ENCODE assay signal across 11 mouse cellular contexts in genomic region chr9:56180118-56180781, GRCm38 (mm10). TPM values are rescaled to one million over a fixed set of nuclear protein-coding genes. Genes with fewer than 3 reads are reported as not detected.
DNase-seq lines count a peak whose midpoint lies in the region; ATAC-seq and TF ChIP-seq lines count a peak whose summit lies in the region.
"Had no signal": no experiment of that assay in that cellular context is flagged by ENCODE, and none has a peak within 500 bp of the region (broad histone marks: within the 10 kb centered on the region; RNA-seq: fewer than 3 reads in every experiment).

No protein-coding gene starts in this region.

- ATAC-seq in hindbrain, embryonic 13.5 days (ENCODE audit: low FRiP score), result 0 out of 2 replicates have a peak, but pooled peaks have one; percentile 54
- 0 out of 2 replicates have a peak, but pooled peaks have one; percentile 26 for ATAC-seq in megakaryocyte progenitor cell, adult 5-6 weeks (replicated peaks; ENCODE audit: poor library complexity)

- 26% methylated on average over 8 of the region's 8 CpGs for WGBS in hindbrain, embryonic 13.5 days
- WGBS in hindbrain, embryonic 10.5 days, result 50% methylated on average over 8 of the region's 8 CpGs
- WGBS in limb, embryonic 10.5 days, result 57% methylated on average over 8 of the region's 8 CpGs

- H3K9ac ChIP-seq in hindbrain, embryonic 13.5 days, result no peak overlapping the region

- no peaks in the 10 kb centered on the region for H3K36me3 ChIP-seq in hindbrain, embryonic 13.5 days
- H3K36me3 ChIP-seq in hindbrain, embryonic 10.5 days, result no peaks in the 10 kb centered on the region
- no peaks in the 10 kb centered on the region for H3K36me3 ChIP-seq in E14TG2a.4 (ENCODE audit: insufficient read depth, low read length)
- H3K36me3 ChIP-seq in limb, embryonic 10.5 days, result no peaks in the 10 kb centered on the region

- H3K9me3 ChIP-seq in hindbrain, embryonic 13.5 days, result no peaks in the 10 kb centered on the region
- no peaks in the 10 kb centered on the region for H3K9me3 ChIP-seq in hindbrain, embryonic 10.5 days
- no peaks in the 10 kb centered on the region for H3K9me3 ChIP-seq in E14TG2a.4 (ENCODE audit: low read length)
- no peaks in the 10 kb centered on the region for H3K9me3 ChIP-seq in limb, embryonic 10.5 days (replicated peaks)

- H3K27ac ChIP-seq in hindbrain, embryonic 13.5 days, result peak overlapping the region; percentile 41
- H3K27ac ChIP-seq in hindbrain, embryonic 10.5 days, result no peak overlapping the region
- H3K27ac ChIP-seq in limb, embryonic 10.5 days, result no peak overlapping the region
- H3K27ac ChIP-seq: gastrocnemius, adult 2 months; macrophage had no signal

- H3K4me1 ChIP-seq in hindbrain, embryonic 13.5 days (replicated peaks), result peaks cover 13% of the 10 kb centered on the region
- H3K4me1 ChIP-seq in hindbrain, embryonic 10.5 days (replicated peaks), result peaks cover 9% of the 10 kb centered on the region; the same call in 1 of the 2 replicates
- H3K4me1 ChIP-seq in E14TG2a.4 (replicated peaks; ENCODE audit: low read depth, low read length), result peaks cover 9% of the 10 kb centered on the region; the same call in 1 of the 2 replicates
- H3K4me1 ChIP-seq in limb, embryonic 10.5 days, result peaks cover 14% of the 10 kb centered on the region; the same call in 1 of the 2 replicates

- no peak overlapping the region for H3K4me3 ChIP-seq in hindbrain, embryonic 13.5 days
- no peak overlapping the region for H3K4me3 ChIP-seq in hindbrain, embryonic 10.5 days
- peak overlapping the region; percentile 26; the same call in 1 of the 2 replicates for H3K4me3 ChIP-seq in E14TG2a.4 (replicated peaks; ENCODE audit: low read length)
- H3K4me3 ChIP-seq in limb, embryonic 10.5 days, result no peak overlapping the region
- H3K4me3 ChIP-seq: gastrocnemius, adult 2 months had no signal

- H3K27me3 ChIP-seq in hindbrain, embryonic 13.5 days, result no peaks in the 10 kb centered on the region
- H3K27me3 ChIP-seq in hindbrain, embryonic 10.5 days (ENCODE audit: insufficient read depth, poor library complexity, severe bottlenecking), result no peaks in the 10 kb centered on the region
- H3K27me3 ChIP-seq in E14TG2a.4 (ENCODE audit: insufficient read depth, low read length), result no peaks in the 10 kb centered on the region
- no peaks in the 10 kb centered on the region for H3K27me3 ChIP-seq in limb, embryonic 10.5 days (ENCODE audit: low read depth, poor library complexity, severe bottlenecking)

- no peak for DNase-seq in hindbrain, embryonic 10.5 days (ENCODE audit: low spot score)
- peak; percentile 33 to 47 for DNase-seq in heart, adult 9 months (ENCODE audit: low spot score in 2 of 2)
- DNase-seq in right cerebral cortex, postnatal 14 days, result no peak
- no peak for DNase-seq in limb, embryonic 10.5 days (ENCODE audit: low spot score)
- DNase-seq in right cerebral cortex, postnatal 10 days (ENCODE audit: low spot score in 2 of 2), result no peak
- DNase-seq: gastrocnemius, adult 2 months; kidney, adult 8-10 months had no signal

- no peak overlapping the region for H3K4me2 ChIP-seq in hindbrain, embryonic 13.5 days

- TF ChIP-seq CTCF in E14TG2a.4 (conservative IDR thresholded peaks at IDR 0.05; ENCODE audit: low read length), result no peak

RNA-seq across cellular contexts. Expression of gene Tspan3, which starts 15.0 kb away (rescaled TPM):
- polyA plus RNA-seq in hindbrain, embryonic 13.5 days (2015; fragmentation: Nextera tagmentation; extraction: Ambion mirVana), result 575 and 579 TPM in 2 replicates
- 546 and 562 TPM in 2 replicates for polyA plus RNA-seq in hindbrain, embryonic 10.5 days (2016; fragmentation: Nextera tagmentation; extraction: Ambion mirVana)
- 54.4 and 56.4 TPM in 2 replicates for total RNA-seq in megakaryocyte progenitor cell, adult 5-6 weeks (2015)
- total RNA-seq in megakaryocyte progenitor cell, adult 5-6 weeks (2017), result 37.2 and 37.6 TPM in 2 replicates
- 410 and 450 TPM in 2 replicates for polyA plus RNA-seq in limb, embryonic 10.5 days (2016; fragmentation: Nextera tagmentation; extraction: Ambion mirVana)

Comparison
In these comparisons a context has a peak if more than half of its experiments do, and no peak if none do; other contexts are left out.
1. DNase-seq: peak in heart, adult 9 months (2 of 2); none in hindbrain, embryonic 10.5 days (single experiment), right cerebral cortex, postnatal 14 days (single experiment), limb, embryonic 10.5 days (single experiment) and right cerebral cortex, postnatal 10 days (0 of 2).